Mouse (Mus musculus): Measurements from ENCODE around the gene Ppp2r1b.

Ppp2r1b gene

DNA sequence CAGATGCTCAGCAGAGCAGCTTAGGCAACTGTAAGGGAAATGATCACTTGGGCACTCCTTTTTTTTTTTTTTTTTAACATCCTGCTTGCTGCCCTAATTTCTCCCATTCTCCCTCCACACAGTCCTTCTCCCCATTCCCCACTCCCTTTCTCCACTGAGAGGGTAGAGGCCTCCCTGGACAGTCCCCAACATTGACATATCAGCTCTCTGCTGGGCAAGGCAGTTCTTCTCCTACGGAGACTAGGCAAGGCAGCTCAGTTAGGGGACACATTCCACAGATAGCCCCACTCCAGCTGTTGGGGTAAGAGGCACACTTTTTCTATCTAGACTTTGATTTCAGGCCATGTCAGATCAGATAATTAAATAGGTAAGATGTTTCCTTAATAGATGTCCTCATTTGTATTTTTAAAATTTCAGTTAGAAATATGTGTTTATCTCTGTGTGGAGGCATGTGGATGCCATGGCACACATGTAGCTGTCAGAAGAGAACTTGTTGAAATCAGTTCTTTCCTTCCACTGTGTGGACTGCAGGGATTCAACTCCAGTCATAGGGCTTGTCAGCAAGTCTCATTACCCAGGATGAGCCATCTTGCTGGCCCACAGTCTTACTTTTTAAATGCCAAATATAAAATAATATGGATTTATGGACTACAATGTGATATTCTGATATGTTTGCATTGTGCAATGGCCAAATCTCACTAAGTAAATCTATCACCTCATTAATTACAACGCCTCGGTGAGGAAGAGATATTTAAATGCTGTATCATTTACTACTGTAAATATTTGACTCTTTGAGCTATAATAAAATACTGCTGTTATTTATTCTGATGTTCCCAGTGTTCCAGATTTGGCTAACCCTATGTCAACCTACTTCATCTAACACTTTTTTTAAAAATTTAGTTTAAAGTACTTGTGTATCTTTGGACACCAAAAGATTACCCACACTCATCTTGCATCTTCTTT lies 76.1 kb downstream of the Ppp2r1b start:
- DNase-seq, result no peak

DNA sequence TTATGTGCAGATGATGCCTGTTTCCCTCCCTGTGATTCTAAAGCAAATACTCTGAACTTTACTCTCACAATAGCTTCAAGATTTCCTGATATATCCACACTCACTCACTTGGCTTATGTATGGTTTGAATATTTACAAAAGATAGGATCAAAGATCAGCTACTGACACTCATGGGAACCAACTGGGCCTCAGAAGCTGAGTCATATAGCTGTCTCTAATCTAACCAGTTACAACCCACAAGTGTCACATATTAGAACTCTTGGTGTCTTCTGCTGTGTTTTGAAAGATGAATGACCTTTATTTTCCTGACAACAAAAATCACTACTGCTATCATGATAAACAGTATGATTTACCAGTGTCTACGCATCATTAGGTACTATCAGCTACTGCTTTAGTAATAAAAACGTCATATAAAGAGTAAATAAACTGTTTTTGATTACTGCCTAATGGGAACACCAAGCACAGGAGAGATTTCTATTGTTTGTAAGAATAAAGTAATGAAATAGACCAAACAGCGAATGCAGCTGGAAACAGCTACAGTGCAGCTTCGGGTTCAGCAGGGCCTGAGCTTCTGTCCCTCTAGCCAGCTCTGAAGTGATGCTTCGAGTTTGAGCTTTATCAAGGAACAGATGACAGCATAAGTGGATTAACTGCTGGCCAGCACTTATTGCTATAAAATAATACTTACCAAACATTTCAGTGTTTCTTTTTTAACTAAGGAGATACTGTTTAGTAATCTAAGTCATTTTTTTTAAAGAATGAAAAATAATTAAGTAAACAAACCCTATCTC lies 77.5 kb downstream of the Ppp2r1b start:
- no peak for DNase-seq

DNA sequence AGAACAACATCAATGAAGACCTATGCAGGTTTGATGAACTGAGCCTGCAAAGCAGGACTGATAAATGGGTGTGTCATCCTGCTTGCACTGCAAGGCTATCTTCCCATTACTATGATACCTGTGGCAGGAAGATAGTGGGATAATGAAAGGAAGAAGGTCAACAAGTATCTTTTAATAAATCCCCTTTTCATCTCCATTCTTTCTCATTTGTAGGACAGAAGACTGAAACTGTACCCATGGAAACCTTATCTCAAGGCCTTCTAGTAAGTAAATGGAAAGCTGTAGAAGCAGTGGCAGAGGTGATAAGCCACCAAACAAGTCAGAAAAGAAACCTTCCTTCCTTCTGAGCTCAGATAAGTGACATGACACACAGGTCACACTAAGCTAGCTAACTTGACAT lies 79.4 kb downstream of the Ppp2r1b start:
- no peak for DNase-seq

DNA sequence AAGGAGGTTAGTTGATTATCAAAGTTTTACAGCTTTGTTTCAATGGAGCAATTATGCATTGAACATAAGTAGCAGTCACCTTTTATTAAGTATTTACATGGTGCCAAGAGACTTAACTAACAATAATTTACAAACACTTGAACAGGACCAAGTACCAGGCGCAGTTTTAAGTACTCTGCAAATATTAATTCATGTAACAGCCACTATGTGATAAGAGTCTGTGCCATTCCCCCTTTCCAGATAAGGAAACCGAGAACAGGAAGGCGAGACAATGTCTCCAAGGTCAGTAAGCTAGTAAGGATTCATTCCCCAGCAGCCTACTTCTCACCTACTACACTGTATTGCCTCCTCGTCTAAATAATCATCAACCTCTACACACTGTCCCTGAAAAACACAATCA lies 80.7 kb downstream of the Ppp2r1b start:
- DNase-seq, result no peak

DNA sequence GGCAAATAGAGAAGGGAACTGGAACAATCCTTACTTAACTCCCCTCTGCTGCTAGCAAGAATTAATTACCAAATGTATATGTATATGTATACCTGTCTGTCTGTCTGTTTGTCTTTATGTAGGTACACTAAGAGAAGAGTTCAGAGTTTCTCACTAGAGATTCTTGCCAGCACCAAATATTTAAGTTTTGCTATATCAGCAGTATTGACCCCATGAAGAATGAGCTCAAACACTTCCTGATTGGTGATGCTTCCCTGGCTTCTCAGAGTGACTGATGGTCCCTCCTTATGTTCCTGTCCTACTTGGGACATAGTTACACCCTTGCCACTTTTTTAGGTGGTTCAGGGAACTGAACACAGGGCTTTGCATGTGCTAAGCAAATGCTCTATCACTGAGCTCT lies 84.9 kb downstream of the Ppp2r1b start:
- DNase-seq, result no peak

DNA sequence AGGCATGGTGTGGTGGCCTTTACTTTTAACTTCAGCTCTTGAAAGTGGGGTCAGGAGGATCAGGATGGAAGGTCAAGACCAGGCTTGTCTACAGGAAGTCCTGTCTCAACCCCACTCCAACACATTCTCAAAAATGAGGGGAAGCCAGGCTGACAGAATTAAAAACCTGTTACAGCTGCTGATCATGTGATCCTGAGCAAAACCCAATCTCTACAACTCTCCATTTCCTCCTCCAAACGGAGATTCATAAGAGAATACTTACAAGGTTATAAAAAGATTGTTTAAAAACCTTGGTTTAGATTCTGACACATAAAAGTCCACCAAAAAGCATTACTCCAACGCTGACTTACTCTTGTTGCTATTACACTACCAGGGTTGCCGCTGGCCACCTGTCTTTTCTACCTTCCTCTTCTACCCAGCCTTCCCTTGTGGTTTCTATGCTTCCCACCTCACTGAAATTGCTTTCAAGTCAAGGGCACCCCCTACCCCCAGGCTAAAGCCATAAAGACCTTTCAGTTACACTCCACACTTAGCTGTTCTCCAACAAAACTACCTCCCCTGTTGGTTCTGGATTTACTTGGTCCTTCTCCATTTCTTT lies 96.8 kb downstream of the Ppp2r1b start:
- DNase-seq, result no peak

DNA sequence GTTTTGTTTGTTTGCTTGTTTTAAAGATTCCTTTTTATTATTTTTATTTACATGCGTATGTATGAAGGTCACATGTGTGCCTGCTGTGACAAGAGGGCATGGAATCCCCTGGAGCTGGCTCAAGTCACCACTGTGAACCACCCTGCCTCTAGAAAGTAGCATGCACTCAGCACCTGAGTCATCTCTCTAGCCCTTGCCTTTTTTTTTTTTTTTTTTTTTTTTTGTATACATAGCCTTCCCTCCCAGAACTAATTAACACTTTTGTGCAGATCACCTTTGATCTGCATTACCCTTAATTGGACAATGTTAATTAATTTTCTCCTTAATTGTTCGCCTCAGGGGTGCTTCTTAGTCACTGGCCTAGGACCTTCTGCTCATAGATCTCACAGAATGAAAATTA lies 97.6 kb downstream of the Ppp2r1b start:
- DNase-seq, result no peak

All from cerebellum, postnatal 14 days (tissue).